Mouse (Mus musculus) mammary gland, adult 2 months (tissue): ENCODE measurements around the gene Usp33. TPM values are rescaled to one million over a fixed set of nuclear protein-coding genes. Genes with fewer than 3 reads are reported as not detected.

Source experiments
- polyA plus RNA-seq: library from polyadenylated mRNA; depleted of rRNA; stranded (reverse); fragments of >200 nt; gene quantifications from 2 replicates; pipeline ENCODE4 v1.2.3, GENCODE M21; 2012; ENCODE audit warnings: low replicate concordance; rRNA removed

Gene Usp33
- 5.6 and 16.9 TPM in 2 replicates for polyA plus RNA-seq

DNA sequence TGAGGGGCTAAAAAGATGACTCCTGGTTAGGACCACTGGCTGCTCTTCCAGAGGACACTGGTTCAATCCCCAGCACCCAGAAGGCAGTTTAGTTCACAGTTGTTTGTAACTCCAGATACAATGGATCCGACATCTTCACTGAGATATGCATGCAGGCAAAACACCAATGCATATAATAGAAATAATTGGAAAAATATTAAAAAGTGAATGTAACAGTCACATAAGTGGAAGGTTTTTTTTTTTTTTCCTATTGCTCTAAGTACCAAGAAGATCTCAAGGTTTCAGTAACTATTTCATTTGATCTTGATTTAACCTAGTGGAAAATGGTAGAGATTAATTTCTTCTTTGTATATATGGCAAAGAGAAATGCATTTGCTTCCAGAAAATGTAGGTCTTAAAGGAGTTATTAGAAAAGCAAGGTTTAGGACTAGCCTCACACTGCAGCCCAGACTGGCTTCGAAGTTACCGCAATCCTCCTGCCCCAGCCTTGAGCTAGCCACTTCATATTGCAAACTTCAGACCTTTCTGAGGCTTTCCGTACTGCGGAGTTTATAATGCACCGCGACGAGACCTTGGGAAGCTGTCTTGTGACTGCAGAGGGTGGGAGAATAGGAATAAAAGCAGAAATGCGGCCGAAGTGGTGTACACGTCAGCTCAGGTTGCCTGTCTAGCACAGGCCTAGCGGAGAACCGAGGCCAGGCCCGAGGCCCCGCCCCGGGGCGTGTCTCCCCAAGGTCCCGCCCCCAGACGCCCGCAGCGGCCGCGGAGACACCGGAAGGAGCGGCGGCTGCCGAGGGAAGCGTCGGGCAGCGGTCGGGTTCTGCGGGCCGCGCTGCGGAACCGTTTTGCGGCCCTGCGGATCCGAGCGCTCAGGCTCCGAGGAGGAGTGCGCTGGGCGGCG is at the start of gene Usp33:
Usp33 (plus strand) TSS at position 747 of the 901 bp plus-strand sequence.

GRCm38 (mm10) chr3:152339862-152340557 is 6.3 kb upstream of the Usp33 start, which contains the start of gene Miga1:
TSS of gene Miga1 (minus strand) at chr3:152340407.

DNA sequence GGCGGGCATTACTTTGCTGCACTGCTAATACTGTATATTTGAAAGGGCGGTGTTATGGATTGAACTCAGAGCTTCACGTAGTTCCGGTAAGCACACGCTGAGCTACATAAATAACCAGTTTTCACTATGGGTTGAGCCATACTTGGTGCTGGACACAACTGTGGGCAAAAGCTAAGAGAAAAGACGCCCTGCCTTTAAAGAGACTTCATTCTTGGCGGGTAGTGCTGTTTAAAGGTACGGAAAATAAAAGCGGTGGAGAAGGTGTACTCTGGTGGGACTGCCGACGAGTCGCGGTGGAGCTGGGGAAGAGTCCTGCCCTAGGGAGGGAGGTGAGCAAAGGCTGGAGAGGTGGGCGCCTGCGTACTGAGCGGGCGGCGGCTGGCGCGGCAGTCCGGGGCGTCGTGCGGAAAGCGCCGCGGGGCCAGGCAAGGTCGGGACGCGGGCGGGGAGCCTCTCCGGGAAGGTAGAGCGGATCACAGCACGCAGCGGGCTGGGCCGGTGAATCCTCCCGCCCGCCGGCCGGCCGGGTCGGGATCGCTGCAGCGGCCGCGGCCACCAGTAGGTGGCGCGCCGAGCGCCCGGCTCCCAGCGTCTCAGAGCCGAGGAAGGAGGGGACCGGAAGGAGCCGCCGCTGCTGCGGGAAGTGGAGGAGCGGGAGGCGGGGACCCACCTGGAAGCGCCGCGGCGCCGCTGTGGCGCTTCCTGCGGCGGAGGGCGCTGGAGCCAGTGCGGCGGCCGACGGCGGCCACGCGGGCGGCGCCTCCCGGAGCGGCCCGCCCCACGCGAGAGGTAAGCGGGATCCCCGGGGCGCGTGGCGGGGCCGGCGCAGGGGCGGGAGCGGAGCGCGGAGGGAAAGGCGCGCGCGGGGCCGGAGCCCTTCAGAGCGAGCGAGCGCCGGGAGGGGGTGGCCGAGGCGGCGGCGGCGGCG is 49.3 kb downstream of the Usp33 start, which contains the start of gene Zzz3:
Zzz3 (plus strand) TSS at position 124 of the 928 bp plus-strand sequence.

Other genes starting within 250 kb of the Usp33 start
- 18.0 and 23.6 TPM in 2 replicates for gene Gipc2, start 180.2 kb upstream of the Usp33 start, polyA plus RNA-seq
- gene Dnajb4, start 136.2 kb upstream of the Usp33 start, polyA plus RNA-seq: 4.3 and 11.0 TPM in 2 replicates
- gene Fubp1, start 136.1 kb upstream of the Usp33 start, polyA plus RNA-seq: 58.2 and 75.3 TPM in 2 replicates
- 0.59 TPM in 1 of 2 replicates, not detected in the other for gene Nexn, start 80.1 kb upstream of the Usp33 start, polyA plus RNA-seq
- 3.0 and 4.6 TPM in 2 replicates for gene Miga1, start 6.1 kb upstream of the Usp33 start, polyA plus RNA-seq
- 15.2 and 27.8 TPM in 2 replicates for gene Zzz3, start 49.0 kb downstream of the Usp33 start, polyA plus RNA-seq